Mouse (Mus musculus) G1E-ER4 (cell line): ENCODE data around the gene Zfp280c. TPM values are rescaled to one million over a fixed set of nuclear protein-coding genes. Genes with fewer than 3 reads are reported as not detected.

Experiments
- GATA1 ChIP-seq: IDR thresholded peaks from one replicate; pipeline ENCODE4 v1.8.0; 2012; ENCODE audit warnings: low read length, inconsistent platforms
- polyA plus RNA-seq: library from polyadenylated mRNA; stranded (reverse); fragments of >175 nt; gene quantifications from 2 replicates; pipeline ENCODE4 v1.2.3, GENCODE M21; 2012

Zfp280c gene
- polyA plus RNA-seq, 1 experiment, result 1.1 TPM

GRCm38 (mm10) chrX:48518808-48519548 is 75.3 kb downstream of the Zfp280c start, which contains the start of gene Rab33a:
Rab33a (plus strand) TSS chrX:48519285.
- TF ChIP-seq GATA1, result no peak

GRCm38 (mm10) chrX:48518211-48518807 is 76.0 kb downstream of the Zfp280c start:
- no peak for TF ChIP-seq GATA1

- TF ChIP-seq GATA1, result no peak
Observed at GRCm38 (mm10) chrX:48513824-48514223, 80.5 kb downstream of the Zfp280c start.

DNA sequence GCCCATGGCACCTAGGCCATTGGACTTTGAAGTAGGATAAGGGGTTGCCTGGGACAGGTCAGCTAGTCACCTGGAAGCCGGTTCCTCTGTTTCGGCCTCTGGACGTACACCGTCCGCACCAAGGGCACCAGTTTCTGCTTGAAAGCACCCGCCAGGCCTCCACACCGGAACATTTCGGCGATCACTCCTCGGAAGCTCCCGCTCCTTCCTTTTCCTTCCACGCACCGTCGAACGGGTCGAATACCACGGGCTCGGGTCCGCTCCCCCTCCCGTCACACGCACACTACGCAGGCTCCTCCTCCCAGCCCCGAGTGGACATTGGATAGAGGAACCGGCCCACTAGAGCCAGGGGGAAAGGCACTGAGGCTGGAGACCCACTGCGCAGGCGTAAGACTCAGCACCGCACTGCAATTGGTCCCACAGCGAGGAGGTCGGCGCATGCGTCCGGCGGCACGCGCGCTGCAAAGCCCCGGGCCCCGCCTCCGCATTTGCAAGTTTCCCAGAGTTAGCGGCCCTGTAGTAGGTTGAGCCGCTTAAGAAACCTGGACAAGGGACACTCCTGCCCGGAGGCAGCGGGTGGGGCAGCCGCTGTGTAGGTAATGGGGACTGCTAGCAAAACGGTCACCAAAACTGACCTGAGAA is 81.0 kb downstream of the Zfp280c start, which contains the start of gene Aifm1:
TSS of gene Aifm1 (minus strand) at position 398 of the 642 bp plus-strand sequence.
- TF ChIP-seq GATA1, result no peak

GRCm38 (mm10) chrX:48493763-48494162 is 100.5 kb downstream of the Zfp280c start:
- TF ChIP-seq GATA1, result no peak

Other genes starting within 250 kb of the Zfp280c start
- 11.6 and 16.7 TPM in 2 replicates for gene Elf4, start 131.4 kb downstream of the Zfp280c start, polyA plus RNA-seq
- gene Aifm1, start 80.9 kb downstream of the Zfp280c start, polyA plus RNA-seq, result 7.3 and 7.5 TPM in 2 replicates
- 0.09 and 0.18 TPM in 2 replicates for gene Rab33a, start 75.2 kb downstream of the Zfp280c start, polyA plus RNA-seq
- not detected in 2 replicates for gene Slc25a14, start 28.9 kb upstream of the Zfp280c start, polyA plus RNA-seq
- not detected in 2 replicates for gene Gpr119, start 80.0 kb upstream of the Zfp280c start, polyA plus RNA-seq
- 12.4 and 13.1 TPM in 2 replicates for gene Rbmx2, start 100.5 kb upstream of the Zfp280c start, polyA plus RNA-seq